Mouse (Mus musculus): ENCODE results near the gene Nmnat3. TPM values are rescaled to one million over a fixed set of nuclear protein-coding genes. Genes with fewer than 3 reads are reported as not detected.

Nmnat3 gene
- polyA plus RNA-seq, 1 experiment from 2014 or later = 7.0 TPM

- Histone ChIP-seq H3K27ac (ENCODE audit: low read length) (no peak overlapping the region), H3K4me1 (replicated peaks; ENCODE audit: control insufficient read depth, insufficient read depth, low read length) (no peaks in the 10 kb centered on the region), H3K36me3 (ENCODE audit: control insufficient read depth, insufficient read depth, low read length) (no peaks in the 10 kb centered on the region), H3K4me2 (ENCODE audit: low read depth, low read length) (no peak overlapping the region), H3K4me3 (ENCODE audit: low read length) (no peak overlapping the region), H3K9ac (ENCODE audit: low read length) (no peak overlapping the region), H3K9me3 (ENCODE audit: control insufficient read depth, low read length) (no peaks in the 10 kb centered on the region), H3K27me3 (ENCODE audit: control insufficient read depth, insufficient read depth, low read depth, low read length) (no peaks in the 10 kb centered on the region)
- no peak for ATAC-seq (ENCODE audit: low read depth)
- WGBS = 72% methylated on average over 1 of the region's 1 CpGs
Observed at GRCm38 (mm10) chr9:98345840-98346239, 58.6 kb downstream of the Nmnat3 start.

GRCm38 (mm10) chr9:98346240-98346639 is 59.0 kb downstream of the Nmnat3 start:
- no peaks in the 10 kb centered on the region for H3K27me3 ChIP-seq (ENCODE audit: control insufficient read depth, insufficient read depth, low read depth, low read length)
- H3K36me3 ChIP-seq (ENCODE audit: control insufficient read depth, insufficient read depth, low read length) = no peaks in the 10 kb centered on the region
- no peaks in the 10 kb centered on the region for H3K4me1 ChIP-seq (replicated peaks; ENCODE audit: control insufficient read depth, insufficient read depth, low read length)
- 73% methylated on average over 4 of the region's 4 CpGs for WGBS
- no peak overlapping the region for H3K27ac ChIP-seq (ENCODE audit: low read length)
- no peak for ATAC-seq (ENCODE audit: low read depth)
- H3K9me3 ChIP-seq (ENCODE audit: control insufficient read depth, low read length) = no peaks in the 10 kb centered on the region
- H3K4me2 ChIP-seq (ENCODE audit: low read depth, low read length) = no peak overlapping the region
- no peak overlapping the region for H3K9ac ChIP-seq (ENCODE audit: low read length)
- H3K4me3 ChIP-seq (ENCODE audit: low read length) = no peak overlapping the region

GRCm38 (mm10) chr9:98347021-98347420 is 59.8 kb downstream of the Nmnat3 start:
- no peaks in the 10 kb centered on the region for H3K4me1 ChIP-seq (replicated peaks; ENCODE audit: control insufficient read depth, insufficient read depth, low read length)
- no peak overlapping the region for H3K9ac ChIP-seq (ENCODE audit: low read length)
- H3K4me2 ChIP-seq (ENCODE audit: low read depth, low read length) = no peak overlapping the region
- no peaks in the 10 kb centered on the region for H3K27me3 ChIP-seq (ENCODE audit: control insufficient read depth, insufficient read depth, low read depth, low read length)
- ATAC-seq (ENCODE audit: low read depth) = no peak
- no peak overlapping the region for H3K27ac ChIP-seq (ENCODE audit: low read length)
- 77% methylated on average over 3 of the region's 3 CpGs for WGBS
- H3K4me3 ChIP-seq (ENCODE audit: low read length) = no peak overlapping the region
- H3K36me3 ChIP-seq (ENCODE audit: control insufficient read depth, insufficient read depth, low read length) = no peaks in the 10 kb centered on the region
- H3K9me3 ChIP-seq (ENCODE audit: control insufficient read depth, low read length) = no peaks in the 10 kb centered on the region

GRCm38 (mm10) chr9:98350318-98351144 is 63.3 kb downstream of the Nmnat3 start:
- no peak overlapping the region for H3K4me2 ChIP-seq (ENCODE audit: low read depth, low read length)
- H3K9ac ChIP-seq (ENCODE audit: low read length) = no peak overlapping the region
- H3K9me3 ChIP-seq (ENCODE audit: control insufficient read depth, low read length) = no peaks in the 10 kb centered on the region
- H3K27ac ChIP-seq (ENCODE audit: low read length) = no peak overlapping the region
- no peaks in the 10 kb centered on the region for H3K4me1 ChIP-seq (replicated peaks; ENCODE audit: control insufficient read depth, insufficient read depth, low read length)
- no peak overlapping the region for H3K4me3 ChIP-seq (ENCODE audit: low read length)
- WGBS = 18% methylated on average over 4 of the region's 4 CpGs
- H3K36me3 ChIP-seq (ENCODE audit: control insufficient read depth, insufficient read depth, low read length) = no peaks in the 10 kb centered on the region
- no peaks in the 10 kb centered on the region for H3K27me3 ChIP-seq (ENCODE audit: control insufficient read depth, insufficient read depth, low read depth, low read length)
- ATAC-seq (ENCODE audit: low read depth) = no peak

- no peak overlapping the region for H3K4me2 ChIP-seq (ENCODE audit: low read depth, low read length)
- ATAC-seq (ENCODE audit: low read depth) = no peak
- H3K27me3 ChIP-seq (ENCODE audit: control insufficient read depth, insufficient read depth, low read depth, low read length) = no peaks in the 10 kb centered on the region
- WGBS = 46% methylated on average over 6 of the region's 6 CpGs
- H3K9me3 ChIP-seq (ENCODE audit: control insufficient read depth, low read length) = no peaks in the 10 kb centered on the region
- no peak overlapping the region for H3K9ac ChIP-seq (ENCODE audit: low read length)
- H3K4me1 ChIP-seq (replicated peaks; ENCODE audit: control insufficient read depth, insufficient read depth, low read length) = no peaks in the 10 kb centered on the region
- no peak overlapping the region for H3K27ac ChIP-seq (ENCODE audit: low read length)
- no peak overlapping the region for H3K4me3 ChIP-seq (ENCODE audit: low read length)
- H3K36me3 ChIP-seq (ENCODE audit: control insufficient read depth, insufficient read depth, low read length) = no peaks in the 10 kb centered on the region
Observed at GRCm38 (mm10) chr9:98352332-98352731, 65.1 kb downstream of the Nmnat3 start.

GRCm38 (mm10) chr9:98354919-98355318 is 67.7 kb downstream of the Nmnat3 start:
- Histone ChIP-seq H3K4me1 (replicated peaks; ENCODE audit: control insufficient read depth, insufficient read depth, low read length) (no peaks in the 10 kb centered on the region), H3K4me3 (ENCODE audit: low read length) (no peak overlapping the region), H3K9me3 (ENCODE audit: control insufficient read depth, low read length) (no peaks in the 10 kb centered on the region), H3K27me3 (ENCODE audit: control insufficient read depth, insufficient read depth, low read depth, low read length) (no peaks in the 10 kb centered on the region), H3K27ac (ENCODE audit: low read length) (no peak overlapping the region), H3K36me3 (ENCODE audit: control insufficient read depth, insufficient read depth, low read length) (no peaks in the 10 kb centered on the region), H3K4me2 (ENCODE audit: low read depth, low read length) (no peak overlapping the region), H3K9ac (ENCODE audit: low read length) (no peak overlapping the region)
- 87% methylated on average over 3 of the region's 3 CpGs for WGBS
- no peak for ATAC-seq (ENCODE audit: low read depth)

- no peaks in the 10 kb centered on the region for H3K9me3 ChIP-seq (ENCODE audit: control insufficient read depth, low read length)
- 33% methylated on average over 3 of the region's 3 CpGs for WGBS
- H3K27me3 ChIP-seq (ENCODE audit: control insufficient read depth, insufficient read depth, low read depth, low read length) = no peaks in the 10 kb centered on the region
- no peaks in the 10 kb centered on the region for H3K36me3 ChIP-seq (ENCODE audit: control insufficient read depth, insufficient read depth, low read length)
- ATAC-seq (ENCODE audit: low read depth) = peak; percentile 41; the same call in 1 of the 2 replicates
- H3K27ac ChIP-seq (ENCODE audit: low read length) = no peak overlapping the region
- H3K4me3 ChIP-seq (ENCODE audit: low read length) = no peak overlapping the region
- no peak overlapping the region for H3K4me2 ChIP-seq (ENCODE audit: low read depth, low read length)
- no peaks in the 10 kb centered on the region for H3K4me1 ChIP-seq (replicated peaks; ENCODE audit: control insufficient read depth, insufficient read depth, low read length)
- H3K9ac ChIP-seq (ENCODE audit: low read length) = no peak overlapping the region
Observed at GRCm38 (mm10) chr9:98361047-98361446, 73.8 kb downstream of the Nmnat3 start.

- no peaks in the 10 kb centered on the region for H3K4me1 ChIP-seq (replicated peaks; ENCODE audit: control insufficient read depth, insufficient read depth, low read length)
- no peak for ATAC-seq (ENCODE audit: low read depth)
- H3K9me3 ChIP-seq (ENCODE audit: control insufficient read depth, low read length) = no peaks in the 10 kb centered on the region
- H3K36me3 ChIP-seq (ENCODE audit: control insufficient read depth, insufficient read depth, low read length) = no peaks in the 10 kb centered on the region
- no peak overlapping the region for H3K4me3 ChIP-seq (ENCODE audit: low read length)
- WGBS = 75% methylated on average over 8 of the region's 8 CpGs
- no peak overlapping the region for H3K4me2 ChIP-seq (ENCODE audit: low read depth, low read length)
- H3K27ac ChIP-seq (ENCODE audit: low read length) = no peak overlapping the region
- no peak overlapping the region for H3K9ac ChIP-seq (ENCODE audit: low read length)
- no peaks in the 10 kb centered on the region for H3K27me3 ChIP-seq (ENCODE audit: control insufficient read depth, insufficient read depth, low read depth, low read length)
Observed at GRCm38 (mm10) chr9:98366075-98366474, 78.8 kb downstream of the Nmnat3 start.

- 82% methylated on average over 13 of the region's 13 CpGs for WGBS
- no peak overlapping the region for H3K4me2 ChIP-seq (ENCODE audit: low read depth, low read length)
- no peak overlapping the region for H3K9ac ChIP-seq (ENCODE audit: low read length)
- H3K9me3 ChIP-seq (ENCODE audit: control insufficient read depth, low read length) = no peaks in the 10 kb centered on the region
- no peaks in the 10 kb centered on the region for H3K4me1 ChIP-seq (replicated peaks; ENCODE audit: control insufficient read depth, insufficient read depth, low read length)
- ATAC-seq (ENCODE audit: low read depth) = no peak
- H3K36me3 ChIP-seq (ENCODE audit: control insufficient read depth, insufficient read depth, low read length) = no peaks in the 10 kb centered on the region
- no peaks in the 10 kb centered on the region for H3K27me3 ChIP-seq (ENCODE audit: control insufficient read depth, insufficient read depth, low read depth, low read length)
- no peak overlapping the region for H3K4me3 ChIP-seq (ENCODE audit: low read length)
- H3K27ac ChIP-seq (ENCODE audit: low read length) = no peak overlapping the region
Observed at GRCm38 (mm10) chr9:98367333-98367962, 80.2 kb downstream of the Nmnat3 start.
